Mouse (Mus musculus) right cerebral cortex, postnatal 36 days (tissue): ENCODE measurements around the gene Socs5.
"Not testable (repeated sequence)": the region's sequence is repeated elsewhere in the genome, so short reads cannot be mapped to it uniquely, and the experiment has no call there.

Source experiments
- DNase-seq, 2 experiments: peaks; one replicate each; pipeline ENCODE4 v3.0.0; 2022; ENCODE audit warnings: low spot score in 2 of 2, mixed read lengths in 1 of 2

Socs5 gene

GRCm38 (mm10) chr17:87107623-87108221, at the start of gene Socs5:
TSS of gene Socs5 (plus strand) at chr17:87107679.
- peak in 1 of 2 experiments; percentile 22 for DNase-seq

GRCm38 (mm10) chr17:87062639-87063038, 44.8 kb upstream of the Socs5 start:
- no peak for DNase-seq

DNA sequence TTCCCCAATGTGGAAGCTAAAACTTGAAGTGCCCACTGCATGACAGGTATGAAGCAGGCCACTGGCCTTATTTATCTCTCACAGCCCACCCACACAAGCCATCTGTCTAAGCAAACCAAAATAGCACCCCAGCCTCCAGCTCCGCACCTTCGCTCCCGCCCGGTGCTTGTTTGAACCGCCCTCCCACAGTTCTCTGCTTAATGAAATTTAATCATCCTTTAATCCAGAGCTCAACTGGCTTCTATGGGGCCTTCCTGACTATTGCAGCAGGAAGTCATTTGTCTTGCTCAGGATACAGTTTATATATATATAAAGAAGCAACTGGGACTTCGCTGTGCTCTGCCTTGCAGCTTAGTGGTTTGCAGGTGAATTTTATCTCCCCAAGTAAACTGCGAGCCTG, 44.0 kb upstream of the Socs5 start:
- no peak for DNase-seq

DNA sequence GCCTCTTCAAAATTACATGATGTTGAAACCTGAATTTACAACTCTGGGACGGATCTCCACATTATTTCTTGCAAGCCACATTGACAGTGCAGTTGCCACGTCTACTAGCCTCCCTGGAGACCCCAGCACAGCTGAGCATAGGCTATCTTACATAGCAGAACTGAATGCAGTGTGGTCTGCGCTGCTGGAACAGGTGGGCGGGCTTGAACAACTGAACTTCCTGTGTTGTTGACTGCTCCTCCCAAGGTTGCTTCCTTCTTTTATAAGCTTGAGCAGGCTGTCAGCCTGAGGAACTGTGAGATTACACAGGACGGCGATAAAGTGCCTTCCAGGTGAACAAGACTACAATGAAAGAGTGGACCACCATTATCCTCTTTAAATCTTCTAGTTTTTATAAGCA, 43.5 kb upstream of the Socs5 start:
- DNase-seq, result no peak

GRCm38 (mm10) chr17:87068997-87069396, 38.5 kb upstream of the Socs5 start:
- no peak for DNase-seq

DNA sequence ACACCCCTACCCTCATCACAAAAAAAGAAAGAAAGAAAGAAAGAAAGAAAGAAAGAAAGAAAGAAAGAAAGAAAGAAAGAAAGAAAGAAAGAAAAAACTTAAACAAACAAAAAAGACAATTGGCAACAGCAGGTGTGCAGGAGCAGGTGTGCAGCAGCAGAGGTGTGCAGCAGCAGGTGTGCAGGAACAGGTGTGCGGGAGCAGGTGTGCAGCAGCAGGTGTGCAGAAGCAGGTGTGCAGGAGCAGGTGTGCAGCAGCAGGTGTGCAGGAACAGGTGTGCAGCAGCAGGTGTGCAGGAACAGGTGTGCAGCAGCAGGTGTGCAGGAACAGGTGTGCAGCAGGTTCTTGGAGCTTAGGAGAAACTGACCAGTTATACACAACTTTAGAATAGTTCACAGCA, 35.3 kb upstream of the Socs5 start:
- DNase-seq, result not testable (repeated sequence)

GRCm38 (mm10) chr17:87072766-87073440, 34.6 kb upstream of the Socs5 start:
- no peak for DNase-seq

DNA sequence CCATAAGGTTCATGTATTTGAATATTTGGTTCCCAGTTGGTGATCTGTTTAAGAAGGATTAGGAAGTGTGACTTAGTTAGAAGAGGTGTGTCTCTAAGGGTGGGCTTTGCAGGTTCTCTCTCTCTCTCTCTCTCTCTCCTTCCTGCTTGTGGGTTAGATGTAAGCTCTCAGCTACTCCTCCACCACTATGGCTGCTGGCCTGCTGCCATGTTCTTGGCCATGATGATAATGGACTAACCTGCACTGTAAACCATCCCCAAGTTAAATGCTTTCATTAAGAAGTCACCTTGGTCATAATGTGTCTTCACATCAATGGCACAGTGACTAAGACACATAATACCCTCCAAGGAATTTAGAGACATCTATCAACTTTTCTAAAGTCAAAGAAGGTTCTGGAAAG, 34.0 kb upstream of the Socs5 start:
- no peak for DNase-seq

DNA sequence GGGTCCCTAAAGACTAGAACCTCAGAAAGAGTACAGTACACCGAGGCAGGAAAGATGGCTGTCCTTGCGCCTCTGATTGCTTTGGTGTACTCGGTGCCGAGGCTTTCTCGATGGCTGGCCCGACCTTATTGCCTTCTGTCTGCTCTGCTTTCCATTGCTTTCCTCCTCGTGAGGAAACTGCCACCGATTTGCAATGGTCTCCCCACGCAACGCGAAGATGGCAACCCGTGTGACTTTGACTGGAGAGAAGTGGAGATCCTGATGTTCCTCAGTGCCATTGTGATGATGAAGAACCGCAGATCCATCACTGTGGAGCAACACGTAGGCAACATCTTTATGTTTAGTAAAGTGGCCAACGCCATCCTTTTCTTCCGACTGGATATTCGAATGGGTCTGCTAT, 29.3 kb upstream of the Socs5 start:
- not testable (repeated sequence) for DNase-seq

DNA sequence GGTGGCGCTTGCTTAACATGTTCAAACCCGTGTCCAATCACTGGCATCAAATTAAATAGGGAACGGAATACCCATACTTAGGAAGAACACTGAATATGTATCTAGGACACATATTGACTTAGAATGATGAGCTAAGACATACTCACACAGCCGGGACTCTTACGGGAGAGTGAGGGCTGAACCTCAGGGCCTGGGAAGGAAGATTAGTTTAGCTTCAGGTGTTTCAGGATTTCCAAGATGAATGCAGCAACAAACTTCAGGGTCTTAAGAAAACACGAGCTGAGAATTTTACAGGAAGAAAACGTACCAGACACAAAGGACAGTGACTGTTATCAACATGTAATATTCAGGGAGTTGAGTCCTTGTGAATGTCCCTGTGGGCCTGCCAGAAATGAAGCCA, 26.8 kb upstream of the Socs5 start:
- no peak for DNase-seq

- DNase-seq, result no peak
Measured at GRCm38 (mm10) chr17:87082547-87082946, 24.9 kb upstream of the Socs5 start.

DNA sequence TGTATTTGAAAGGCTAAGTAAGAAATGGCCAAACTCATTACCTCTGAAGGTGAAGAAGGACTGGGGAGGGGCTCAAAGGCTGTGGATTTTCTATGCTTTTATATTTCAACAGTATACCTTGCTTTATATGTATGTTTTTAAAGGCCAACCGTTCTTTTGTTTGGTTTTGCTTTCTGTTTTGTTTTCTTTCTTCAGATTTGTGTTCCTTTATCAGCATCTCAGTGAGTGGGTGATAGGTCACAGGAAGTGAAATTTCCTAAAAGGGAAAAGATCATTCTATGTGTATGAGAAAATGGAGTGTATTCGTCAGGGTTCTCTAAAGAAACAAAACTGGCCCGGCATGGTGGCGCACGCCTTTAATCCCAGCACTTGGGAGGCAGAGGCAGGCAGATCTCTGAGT, 23.8 kb upstream of the Socs5 start:
- no peak for DNase-seq

GRCm38 (mm10) chr17:87085726-87086125, 21.8 kb upstream of the Socs5 start:
- no peak for DNase-seq

DNA sequence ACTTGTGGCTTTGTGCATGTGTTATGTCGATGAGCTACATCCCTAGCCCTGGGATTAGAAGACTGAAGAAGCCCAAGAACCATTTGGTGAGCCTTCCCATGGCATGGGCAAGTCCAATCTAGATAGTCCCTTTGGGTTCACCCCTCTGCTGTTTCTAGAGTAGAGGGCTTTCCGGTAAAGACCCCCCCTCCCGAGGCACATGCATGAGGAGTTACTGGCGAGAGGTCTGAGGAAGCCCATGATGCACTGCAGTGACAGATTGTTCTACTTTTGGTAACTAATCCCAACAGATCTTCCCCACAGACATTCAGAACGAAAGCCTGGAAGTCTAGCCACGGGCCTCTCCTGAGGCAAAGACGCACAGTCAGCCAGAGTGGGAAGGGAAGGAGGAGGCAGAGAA, 18.2 kb upstream of the Socs5 start:
- no peak for DNase-seq

GRCm38 (mm10) chr17:87093061-87093460, 14.4 kb upstream of the Socs5 start:
- DNase-seq, result no peak

- no peak for DNase-seq
Measured at GRCm38 (mm10) chr17:87096951-87097350, 10.5 kb upstream of the Socs5 start.

DNA sequence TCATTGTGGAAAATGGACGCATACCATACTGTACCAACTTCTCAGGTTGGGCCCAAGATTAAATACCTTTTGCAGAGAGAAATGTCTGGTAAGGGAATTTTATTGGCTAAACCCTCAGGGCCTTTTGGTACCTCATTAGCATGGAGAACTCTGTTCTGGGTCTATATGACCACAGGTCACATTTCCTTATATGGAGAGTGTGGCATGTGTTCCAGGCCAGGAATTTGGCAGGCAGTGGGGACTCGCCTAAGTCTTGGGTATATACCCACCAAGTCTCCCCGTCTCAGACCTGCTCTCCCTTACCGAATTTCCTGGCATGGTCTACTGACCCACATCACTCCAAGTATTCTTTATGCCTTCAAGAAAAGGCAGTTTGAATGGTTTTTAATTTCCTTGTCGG, 9.9 kb upstream of the Socs5 start:
- DNase-seq, result no peak

GRCm38 (mm10) chr17:87100947-87101346, 6.5 kb upstream of the Socs5 start:
- no peak for DNase-seq

- no peak for DNase-seq
Measured at GRCm38 (mm10) chr17:87102636-87103035, 4.8 kb upstream of the Socs5 start.

DNA sequence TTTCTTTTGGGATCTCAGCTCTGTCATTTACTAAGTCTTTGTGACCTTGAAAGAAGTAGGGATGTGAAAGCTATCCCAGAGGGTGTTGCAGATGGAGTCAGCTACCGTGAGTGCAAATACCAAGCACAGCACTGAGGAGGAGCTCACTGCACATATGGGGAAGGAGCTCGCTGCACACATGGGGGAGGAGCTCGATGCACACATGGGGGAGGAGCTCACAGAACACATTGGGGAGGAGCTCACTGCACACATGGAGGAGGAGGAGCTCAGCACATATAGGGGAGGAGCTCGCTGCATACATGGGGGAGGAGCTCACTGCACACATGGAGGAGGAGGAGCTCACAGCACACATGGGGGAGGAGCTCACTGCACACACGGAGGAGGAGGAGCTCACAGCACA, 4.4 kb upstream of the Socs5 start:
- no peak for DNase-seq

DNA sequence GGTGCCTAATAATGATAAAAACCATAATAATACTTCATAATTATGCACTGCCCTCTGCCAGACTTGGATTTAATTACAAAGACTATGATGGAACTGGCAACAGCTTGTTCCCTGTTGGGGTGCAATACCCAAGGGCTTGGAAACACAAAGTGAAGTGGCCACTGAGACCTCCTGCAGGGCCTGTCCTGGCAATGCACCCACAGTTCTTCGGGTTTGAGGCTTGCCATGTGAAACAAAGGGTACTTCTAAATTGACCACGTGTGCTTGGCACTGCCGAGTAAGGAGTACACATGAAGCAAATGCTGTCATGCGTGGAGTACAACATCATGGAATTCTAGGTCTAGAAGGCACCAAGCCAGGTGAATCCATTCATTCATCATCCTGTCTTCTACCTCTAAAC, 3.2 kb upstream of the Socs5 start:
- no peak for DNase-seq

- DNase-seq, result no peak
Measured at GRCm38 (mm10) chr17:87105941-87106340, 1.5 kb upstream of the Socs5 start.

GRCm38 (mm10) chr17:87106691-87107523, 572 bp upstream of the Socs5 start:
- peak; percentile 98 for DNase-seq
